Mouse (Mus musculus) ES-Bruce4 (cell line): ENCODE results near the gene Ttll7.

Experiments used
- CTCF ChIP-seq: IDR thresholded peaks from one replicate; pipeline ENCODE4 v1.8.1; 2011; ENCODE audit warnings: low read depth, low read length
- EP300 ChIP-seq: IDR thresholded peaks from 2 replicates; pipeline ENCODE4 v1.6.1; 2011; ENCODE audit warnings: low read depth, low read length; ENCODE audit not compliant: insufficient read depth
- POLR2A ChIP-seq: IDR thresholded peaks from one replicate; pipeline ENCODE4 v1.8.1; 2011; ENCODE audit warnings: low read length; ENCODE audit not compliant: insufficient read depth

DNA sequence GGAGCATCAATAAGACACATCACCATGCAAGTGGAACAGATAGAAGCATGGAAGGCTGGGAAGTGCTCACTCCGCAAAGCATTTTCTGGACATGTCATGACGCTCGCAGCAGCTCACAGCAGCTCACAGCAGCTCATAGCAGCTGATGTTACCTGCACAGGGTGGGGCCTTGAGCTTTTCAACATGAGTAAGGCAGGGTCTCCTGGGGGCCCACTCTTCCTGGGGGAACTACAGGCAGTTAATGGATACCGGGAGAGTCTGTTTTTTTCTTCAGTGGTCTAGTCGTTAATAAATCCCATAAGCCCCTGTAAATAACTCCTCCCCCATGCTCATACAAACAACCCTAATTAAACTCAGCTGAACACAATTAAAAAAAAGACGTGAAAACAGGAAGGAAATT, 8.7 kb upstream of the Ttll7 start:
- TF ChIP-seq CTCF = no peak
- TF ChIP-seq EP300 = no peak
- TF ChIP-seq POLR2A = no peak
